Mouse (Mus musculus) spleen, adult 12 weeks (tissue): ENCODE data around the gene Actr3b.

Experiments used
- DNase-seq: peaks from one replicate; pipeline ENCODE4 v3.0.0; 2022; ENCODE audit warnings: low spot score

The Actr3b gene

GRCm38 (mm10) chr5:25889746-25890382 lies 130.1 kb downstream of the Actr3b start:
- no peak for DNase-seq

GRCm38 (mm10) chr5:25891321-25891720 lies 131.5 kb downstream of the Actr3b start:
- no peak for DNase-seq
